Mouse (Mus musculus) limb, embryonic 11.5 days (tissue): ENCODE results near the gene Gm4881. TPM values are rescaled to one million over a fixed set of nuclear protein-coding genes. Genes with fewer than 3 reads are reported as not detected.

Source experiments
- ATAC-seq: fragments of 200-750 bp; cut with Nextera tagmentation; 2 replicates; pipeline ENCODE4 v1.8.0; 2017; ENCODE audit warnings: low read depth; ENCODE audit not compliant: insufficient number of reproducible peaks, low FRiP score, low TSS enrichment
- DNase-seq: peaks from one replicate; pipeline ENCODE4 v3.0.0-alpha.2; 2015; ENCODE audit warnings: low spot score
- H3K27ac ChIP-seq: fragments of 300-500 bp; sonication (generic); replicated peaks from 2 replicates; pipeline ENCODE4 v1.5.1; 2014; ENCODE audit warnings: low read depth, mild to moderate bottlenecking, low read length
- H3K27me3 ChIP-seq: fragments of 300-500 bp; sonication (generic); 2 replicates; pipeline ENCODE4 v1.6.1; 2014; ENCODE audit warnings: mild to moderate bottlenecking, low read length, mixed read lengths; ENCODE audit not compliant: control insufficient read depth, insufficient read depth
- H3K36me3 ChIP-seq: fragments of 300-500 bp; sonication (generic); 2 replicates; pipeline ENCODE4 v1.6.1; 2014; ENCODE audit warnings: mild to moderate bottlenecking, low read length, moderate library complexity, mixed read lengths; ENCODE audit not compliant: control insufficient read depth, insufficient read depth
- H3K4me1 ChIP-seq: fragments of 300-500 bp; sonication (generic); 2 replicates; pipeline ENCODE4 v1.6.1; 2014; ENCODE audit warnings: low read length, mixed read lengths; ENCODE audit not compliant: control insufficient read depth, insufficient read depth
- H3K4me2 ChIP-seq: fragments of 300-500 bp; sonication (generic); 2 replicates; pipeline ENCODE4 v1.6.1; 2014; ENCODE audit warnings: low read depth, mild to moderate bottlenecking, moderate library complexity; ENCODE audit not compliant: severe bottlenecking
- H3K4me3 ChIP-seq: fragments of 300-500 bp; sonication (generic); 2 replicates; pipeline ENCODE4 v1.5.1; 2014; ENCODE audit warnings: low read depth, low read length
- H3K9ac ChIP-seq: fragments of 300-500 bp; sonication (generic); 2 replicates; pipeline ENCODE4 v1.6.1; 2014; ENCODE audit warnings: mild to moderate bottlenecking, low read length
- H3K9me3 ChIP-seq: fragments of 300-500 bp; sonication (generic); 2 replicates; pipeline ENCODE4 v1.6.1; 2016; ENCODE audit warnings: low read length; ENCODE audit not compliant: control insufficient read depth
- WGBS: fragments of 180-500 bp; shearing (Covaris S2); extraction: QIAGEN DNeasy Blood & Tissue Kit; methylation state at CpG from one replicate; pipeline ENCODE4 v1.1.7; 2014; 5-methylcytosine and 5-hydroxymethylcytosine counted together
- polyA plus RNA-seq: library from polyadenylated mRNA; unstranded; fragments of >200 nt; fragmentation: Nextera tagmentation; extraction: Ambion mirVana; gene quantifications from 2 replicates; pipeline ENCODE4 v1.2.1, GENCODE M21; 2014

The Gm4881 gene
- polyA plus RNA-seq, 1 experiment from 2014 or later, result not detected

DNA sequence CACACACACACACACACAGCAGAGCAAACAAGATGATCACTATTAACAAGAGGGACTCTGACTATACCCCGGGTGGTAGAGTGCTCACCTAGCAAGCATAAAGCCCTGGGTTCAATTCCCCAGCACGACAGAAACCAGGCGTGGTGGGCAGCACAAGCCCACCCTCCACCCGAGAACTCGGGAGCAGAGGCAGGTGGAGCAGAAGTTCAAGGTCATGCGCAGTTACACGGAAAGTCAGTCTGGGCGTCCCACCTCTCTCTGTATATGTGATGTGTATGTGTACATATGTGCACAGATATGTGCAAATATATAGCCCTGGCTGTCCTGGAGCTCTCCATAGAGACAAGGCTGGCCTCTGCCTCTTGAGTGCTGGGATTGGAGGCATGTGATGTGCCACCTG is 23.7 kb upstream of the Gm4881 start:
- H3K27me3 ChIP-seq, result no peaks in the 10 kb centered on the region
- no peaks in the 10 kb centered on the region for H3K36me3 ChIP-seq
- no peaks in the 10 kb centered on the region for H3K4me1 ChIP-seq
- H3K9ac ChIP-seq, result no peak overlapping the region
- no peak overlapping the region for H3K4me3 ChIP-seq
- DNase-seq, result no peak
- H3K27ac ChIP-seq, result no peak overlapping the region
- H3K9me3 ChIP-seq, result no peaks in the 10 kb centered on the region
- H3K4me2 ChIP-seq, result no peak overlapping the region
- ATAC-seq, result no peak
- WGBS, result 85% methylated on average over 8 of the region's 8 CpGs

DNA sequence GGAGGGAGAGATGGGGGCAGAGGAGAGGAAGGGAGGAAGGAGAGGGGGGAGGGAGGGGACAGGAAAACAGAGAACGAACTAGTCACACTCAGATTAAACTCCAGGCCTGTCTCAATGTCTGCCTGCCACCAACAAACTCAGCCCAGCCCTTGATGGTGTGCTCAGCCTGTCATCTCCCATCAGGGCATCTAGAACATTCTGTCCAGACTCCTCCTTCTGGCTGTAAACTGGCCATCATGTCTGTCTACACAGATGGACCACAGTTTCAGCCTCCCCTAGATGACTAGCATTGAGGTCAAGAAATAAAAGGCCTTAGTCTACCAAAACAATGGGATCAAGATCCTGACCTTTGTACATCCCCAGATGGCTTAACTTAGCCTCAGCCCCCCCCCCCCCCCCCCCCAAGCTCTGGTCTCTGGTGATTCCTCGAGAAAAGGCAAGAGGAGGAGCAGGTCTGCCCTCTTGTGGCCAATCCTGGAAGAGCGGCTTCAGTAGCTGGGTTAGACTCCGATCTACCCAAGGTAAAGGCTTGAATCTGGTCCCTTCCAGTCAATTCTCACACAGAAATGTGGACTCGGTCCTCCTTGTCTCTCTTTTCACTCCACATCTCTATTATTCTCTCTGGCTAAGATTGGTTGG is 20.7 kb upstream of the Gm4881 start:
- Histone ChIP-seq H3K9ac (no peak overlapping the region), H3K4me3 (no peak overlapping the region), H3K4me2 (no peak overlapping the region), H3K27ac (no peak overlapping the region), H3K4me1 (no peaks in the 10 kb centered on the region), H3K36me3 (no peaks in the 10 kb centered on the region), H3K27me3 (no peaks in the 10 kb centered on the region), H3K9me3 (no peaks in the 10 kb centered on the region)
- DNase-seq (peak; percentile 90), ATAC-seq (no peak)
- 11% methylated on average over 4 of the region's 5 CpGs for WGBS

- DNase-seq (no peak), ATAC-seq (no peak)
- no peaks in the 10 kb centered on the region for H3K27me3 ChIP-seq
- H3K4me3 ChIP-seq, result no peak overlapping the region
- H3K36me3 ChIP-seq, result no peaks in the 10 kb centered on the region
- no peaks in the 10 kb centered on the region for H3K4me1 ChIP-seq
- H3K4me2 ChIP-seq, result no peak overlapping the region
- no peak overlapping the region for H3K9ac ChIP-seq
- no peaks in the 10 kb centered on the region for H3K9me3 ChIP-seq
- H3K27ac ChIP-seq, result no peak overlapping the region
- WGBS, result 66% methylated on average over 2 of the region's 2 CpGs
Observed at GRCm38 (mm10) chr7:24964288-24964687, 20.0 kb upstream of the Gm4881 start.

DNA sequence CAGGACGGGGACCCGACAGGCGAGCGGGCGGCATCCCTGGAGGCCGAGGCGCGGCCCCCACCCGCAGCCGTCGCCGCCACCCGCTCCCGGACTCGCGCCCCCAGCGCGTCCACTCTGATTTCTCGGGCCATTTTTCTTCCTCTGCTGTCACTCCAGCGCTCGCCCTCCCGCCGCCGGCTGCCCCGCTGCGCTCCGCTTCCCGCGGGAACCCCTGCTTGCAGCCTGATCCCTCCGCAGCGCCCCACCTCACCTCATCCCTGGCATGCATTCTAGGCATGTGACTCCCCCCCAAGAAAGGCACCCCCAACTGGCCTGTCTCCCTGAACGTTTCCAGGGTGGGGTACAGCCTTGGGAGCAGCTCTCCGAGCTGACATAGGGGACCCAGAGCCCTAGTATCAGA is 10.9 kb upstream of the Gm4881 start:
- H3K4me1 ChIP-seq, result peaks cover 7% of the 10 kb centered on the region; the same call in 1 of the 2 replicates
- 3% methylated on average over 29 of the region's 33 CpGs for WGBS
- peak overlapping the region; percentile 34 for H3K9ac ChIP-seq
- peaks cover 70% of the 10 kb centered on the region for H3K27me3 ChIP-seq
- no peak overlapping the region for H3K27ac ChIP-seq
- no peak for DNase-seq
- peak overlapping the region; percentile 31 for H3K4me3 ChIP-seq
- H3K4me2 ChIP-seq, result peak overlapping the region; percentile 55
- H3K36me3 ChIP-seq, result no peaks in the 10 kb centered on the region
- ATAC-seq, result no peak
- H3K9me3 ChIP-seq, result 0 out of 2 replicates have a peak, but pooled peaks cover 2% of the 10 kb centered on the region

- no peaks in the 10 kb centered on the region for H3K36me3 ChIP-seq
- H3K27ac ChIP-seq, result no peak overlapping the region
- peaks cover 7% of the 10 kb centered on the region; the same call in 1 of the 2 replicates for H3K4me1 ChIP-seq
- H3K4me2 ChIP-seq, result peak overlapping the region; percentile 55
- 1% methylated on average over 30 of the region's 30 CpGs for WGBS
- no peak for ATAC-seq
- peak overlapping the region; percentile 31 for H3K4me3 ChIP-seq
- peak; percentile 54 for DNase-seq
- peak overlapping the region; percentile 49 for H3K9ac ChIP-seq
- 0 out of 2 replicates have a peak, but pooled peaks cover 2% of the 10 kb centered on the region for H3K9me3 ChIP-seq
- peaks cover 78% of the 10 kb centered on the region for H3K27me3 ChIP-seq
Observed at GRCm38 (mm10) chr7:24954450-24954849, 10.2 kb upstream of the Gm4881 start.

GRCm38 (mm10) chr7:24953966-24954365 is 9.7 kb upstream of the Gm4881 start:
- under 1% methylated on average over 24 of the region's 24 CpGs for WGBS
- Histone ChIP-seq H3K9me3 (0 out of 2 replicates have a peak, but pooled peaks cover 2% of the 10 kb centered on the region), H3K4me1 (peaks cover 7% of the 10 kb centered on the region; the same call in 1 of the 2 replicates), H3K9ac (peak overlapping the region; percentile 49), H3K4me2 (peak overlapping the region; percentile 55), H3K36me3 (no peaks in the 10 kb centered on the region), H3K4me3 (peak overlapping the region; percentile 31), H3K27ac (no peak overlapping the region), H3K27me3 (peaks cover 83% of the 10 kb centered on the region)
- no peak for ATAC-seq
- DNase-seq, result no peak

DNA sequence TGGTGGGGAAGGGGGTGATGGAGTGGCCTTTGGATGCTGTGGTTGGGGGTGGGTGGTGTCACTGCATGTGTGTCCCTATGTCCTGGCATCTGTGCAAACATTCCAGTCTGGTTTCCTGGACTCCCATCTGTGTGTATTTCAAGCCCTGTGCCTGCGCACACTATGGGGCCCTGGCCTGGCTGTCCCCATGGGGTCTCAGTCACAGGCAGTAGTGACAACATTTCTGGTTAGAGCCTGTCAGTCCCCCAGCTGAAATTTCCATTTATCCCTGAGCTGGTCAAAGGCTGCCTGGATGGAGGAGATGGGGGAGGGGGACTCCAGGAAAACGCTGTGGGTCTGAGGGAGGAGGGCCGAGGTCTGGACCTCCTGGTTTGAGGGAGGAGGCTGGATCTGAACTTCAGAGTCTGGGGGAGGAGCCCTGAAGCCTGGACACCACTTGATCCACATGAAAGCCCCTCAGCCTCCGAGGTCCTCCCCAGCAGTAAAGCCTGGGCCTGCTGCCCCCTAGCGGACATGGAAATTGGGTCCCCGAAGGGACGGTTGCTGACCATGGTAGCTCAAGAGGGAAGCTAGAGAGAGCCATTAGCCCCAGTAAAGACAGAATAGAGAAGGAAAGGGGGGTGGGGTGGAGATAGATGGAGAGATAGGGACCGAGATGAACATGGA is 5.8 kb upstream of the Gm4881 start:
- peaks cover 5% of the 10 kb centered on the region; the same call in 1 of the 2 replicates for H3K4me1 ChIP-seq
- ATAC-seq (peak; percentile 23; the same call in 1 of the 2 replicates), DNase-seq (peak; percentile 89)
- WGBS, result 1% methylated on average over 8 of the region's 8 CpGs
- no peak overlapping the region for H3K9ac ChIP-seq
- no peaks in the 10 kb centered on the region for H3K9me3 ChIP-seq
- H3K4me2 ChIP-seq, result no peak overlapping the region
- H3K27me3 ChIP-seq, result peaks cover 99% of the 10 kb centered on the region
- H3K36me3 ChIP-seq, result no peaks in the 10 kb centered on the region
- no peak overlapping the region for H3K4me3 ChIP-seq
- H3K27ac ChIP-seq, result no peak overlapping the region

- 3% methylated on average over 29 of the region's 29 CpGs for WGBS
- no peak for DNase-seq
- Histone ChIP-seq H3K36me3 (no peaks in the 10 kb centered on the region), H3K4me3 (no peak overlapping the region), H3K4me1 (peaks cover 4% of the 10 kb centered on the region; the same call in 1 of the 2 replicates), H3K27ac (no peak overlapping the region), H3K27me3 (peaks cover 99% of the 10 kb centered on the region), H3K4me2 (no peak overlapping the region), H3K9ac (no peak overlapping the region), H3K9me3 (no peaks in the 10 kb centered on the region)
- ATAC-seq, result no peak
Observed at GRCm38 (mm10) chr7:24948774-24949173, 4.5 kb upstream of the Gm4881 start.
